Mouse (Mus musculus): Measurements from ENCODE around the gene Rcor3. TPM values are rescaled to one million over a fixed set of nuclear protein-coding genes. Genes with fewer than 3 reads are reported as not detected.

Rcor3 gene
- total and polyA plus RNA-seq, 2 experiments from 2014 or later: 35.1 to 56.1 TPM

DNA sequence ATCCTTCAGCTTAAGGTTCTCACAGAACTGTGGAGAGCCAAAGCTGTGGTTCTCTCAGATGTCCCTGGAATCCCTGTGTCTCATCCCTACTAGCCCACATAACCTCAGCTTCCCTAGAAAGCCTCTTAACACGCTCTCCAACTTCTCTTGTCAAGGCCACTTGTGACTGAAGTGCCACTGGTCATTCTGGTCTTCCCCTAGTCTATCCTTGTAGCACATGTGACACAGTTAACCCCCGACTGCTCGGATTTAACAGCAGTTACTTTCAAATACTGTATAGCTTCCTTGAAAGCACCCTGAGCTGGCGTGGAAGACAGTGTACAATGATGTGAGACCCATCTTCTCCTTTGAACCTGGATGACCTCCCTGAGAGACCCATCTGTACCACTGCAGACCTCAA, 50.8 kb downstream of the Rcor3 start:
- DNase-seq (ENCODE audit: low spot score): no peak
- no peak overlapping the region for H3K27ac ChIP-seq (ENCODE audit: low read depth, low read length)
- H3K9ac ChIP-seq (replicated peaks; ENCODE audit: low read length, poor library complexity, severe bottlenecking): no peak overlapping the region
- H3K36me3 ChIP-seq (ENCODE audit: insufficient read depth, low read length): no peaks in the 10 kb centered on the region
- H3K9me3 ChIP-seq (ENCODE audit: low read length): no peaks in the 10 kb centered on the region
- H3K27me3 ChIP-seq (ENCODE audit: insufficient read depth, low read length): peaks cover 15% of the 10 kb centered on the region
- H3K4me1 ChIP-seq (ENCODE audit: insufficient read depth, low read length): no peaks in the 10 kb centered on the region
- no peak overlapping the region for H3K4me2 ChIP-seq (ENCODE audit: low read depth, low read length, poor library complexity, severe bottlenecking)
- no peak overlapping the region for H3K4me3 ChIP-seq (ENCODE audit: low read depth, low read length)
- TF ChIP-seq CTCF (IDR thresholded peaks at IDR 0.05): no peak
- ATAC-seq (ENCODE audit: low FRiP score): no peak
- 82% methylated on average over 4 of the region's 4 CpGs for WGBS

DNA sequence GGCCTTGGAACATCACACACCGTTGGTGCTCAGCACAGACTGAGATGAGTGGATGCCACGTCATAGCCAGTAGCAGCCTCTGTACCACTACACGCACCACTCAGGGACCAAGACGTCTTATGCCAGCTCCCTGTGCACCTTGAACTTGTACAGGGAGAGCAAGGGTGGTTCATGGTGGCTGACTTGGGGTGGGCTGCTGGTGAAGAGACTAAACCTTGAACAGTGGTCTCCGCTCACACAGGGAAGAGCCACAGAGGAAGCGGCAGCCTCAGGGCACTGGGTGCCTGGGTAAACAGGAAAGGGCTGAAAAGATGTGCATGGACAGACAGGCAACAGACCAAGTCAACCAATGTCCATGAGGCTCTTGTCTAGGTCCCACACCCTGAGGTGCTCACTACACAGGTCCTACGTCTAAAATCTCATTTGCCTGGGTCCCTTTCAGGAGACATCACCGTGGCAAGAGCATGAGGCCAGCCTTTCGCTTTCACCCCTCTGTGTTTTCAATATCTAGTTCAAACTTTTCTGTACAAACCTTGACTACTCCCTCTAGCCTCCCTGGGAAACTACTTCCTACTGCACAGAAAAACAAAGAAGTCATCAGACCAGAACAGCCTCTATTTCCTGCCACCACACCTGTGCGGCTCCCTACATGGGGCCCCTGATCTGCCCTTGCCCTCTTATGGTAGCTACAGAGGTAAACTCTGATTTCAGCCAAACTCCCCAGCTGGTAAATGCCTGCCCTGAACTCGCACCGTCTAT, 51.4 kb downstream of the Rcor3 start:
- WGBS: 85% methylated on average over 12 of the region's 12 CpGs
- no peak overlapping the region for H3K4me3 ChIP-seq (ENCODE audit: low read depth, low read length)
- peaks cover 15% of the 10 kb centered on the region for H3K27me3 ChIP-seq (ENCODE audit: insufficient read depth, low read length)
- no peak for ATAC-seq (ENCODE audit: low FRiP score)
- TF ChIP-seq CTCF (IDR thresholded peaks at IDR 0.05): no peak
- no peaks in the 10 kb centered on the region for H3K36me3 ChIP-seq (ENCODE audit: insufficient read depth, low read length)
- DNase-seq (ENCODE audit: low spot score): no peak
- H3K4me1 ChIP-seq (ENCODE audit: insufficient read depth, low read length): no peaks in the 10 kb centered on the region
- no peak overlapping the region for H3K27ac ChIP-seq (ENCODE audit: low read depth, low read length)
- H3K4me2 ChIP-seq (ENCODE audit: low read depth, low read length, poor library complexity, severe bottlenecking): no peak overlapping the region
- H3K9ac ChIP-seq (replicated peaks; ENCODE audit: low read length, poor library complexity, severe bottlenecking): no peak overlapping the region
- H3K9me3 ChIP-seq (ENCODE audit: low read length): no peaks in the 10 kb centered on the region

DNA sequence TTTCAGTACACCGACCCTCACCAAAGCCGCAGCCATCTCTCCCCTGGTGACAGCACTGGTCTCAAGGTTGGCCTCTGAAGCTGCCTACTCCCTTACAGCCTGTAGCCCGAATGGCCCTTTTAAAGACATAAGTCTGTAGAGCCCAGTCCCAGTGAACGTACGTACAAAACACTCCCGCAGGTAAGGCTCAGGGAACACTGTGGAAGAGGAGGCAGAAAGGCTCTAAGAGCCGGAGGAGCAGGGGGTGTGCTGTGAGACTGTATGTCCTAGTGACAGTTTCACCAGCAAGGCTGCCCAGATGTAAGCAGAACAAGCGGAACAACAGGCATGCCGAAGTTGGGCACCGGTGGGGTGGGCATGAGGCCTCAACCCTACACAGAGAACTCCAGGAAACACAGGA, 52.6 kb downstream of the Rcor3 start:
- H3K9me3 ChIP-seq (ENCODE audit: low read length): no peaks in the 10 kb centered on the region
- WGBS: 95% methylated on average over 10 of the region's 10 CpGs
- no peaks in the 10 kb centered on the region for H3K4me1 ChIP-seq (ENCODE audit: insufficient read depth, low read length)
- no peak for ATAC-seq (ENCODE audit: low FRiP score)
- H3K9ac ChIP-seq (replicated peaks; ENCODE audit: low read length, poor library complexity, severe bottlenecking): no peak overlapping the region
- H3K27ac ChIP-seq (ENCODE audit: low read depth, low read length): no peak overlapping the region
- no peak for TF ChIP-seq CTCF (IDR thresholded peaks at IDR 0.05)
- H3K27me3 ChIP-seq (ENCODE audit: insufficient read depth, low read length): peaks cover 3% of the 10 kb centered on the region; the same call in 1 of the 2 replicates
- no peak overlapping the region for H3K4me2 ChIP-seq (ENCODE audit: low read depth, low read length, poor library complexity, severe bottlenecking)
- no peak overlapping the region for H3K4me3 ChIP-seq (ENCODE audit: low read depth, low read length)
- DNase-seq (ENCODE audit: low spot score): no peak
- no peaks in the 10 kb centered on the region for H3K36me3 ChIP-seq (ENCODE audit: insufficient read depth, low read length)

DNA sequence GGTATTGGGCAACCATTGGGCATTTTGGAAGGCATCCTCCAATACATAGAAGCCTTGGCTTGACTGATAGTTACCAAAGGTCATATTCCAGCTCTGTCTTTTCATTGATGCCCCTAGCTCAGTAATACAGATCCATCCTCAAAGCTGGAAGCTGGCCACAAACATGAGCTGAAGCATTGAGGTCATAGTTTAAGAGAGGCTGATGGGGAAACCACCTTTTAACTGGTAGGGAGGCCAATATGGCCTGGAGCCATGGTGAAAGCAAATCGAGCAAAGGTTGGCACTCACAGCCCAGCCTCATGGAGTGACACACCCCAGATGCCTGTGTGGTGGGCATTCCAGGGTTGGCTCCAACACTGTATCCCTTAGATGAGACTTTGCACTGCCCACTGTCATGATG, 55.2 kb downstream of the Rcor3 start:
- H3K27ac ChIP-seq (ENCODE audit: low read depth, low read length): no peak overlapping the region
- DNase-seq (ENCODE audit: low spot score): no peak
- WGBS: 76% methylated on average over 1 of the region's 1 CpGs

DNA sequence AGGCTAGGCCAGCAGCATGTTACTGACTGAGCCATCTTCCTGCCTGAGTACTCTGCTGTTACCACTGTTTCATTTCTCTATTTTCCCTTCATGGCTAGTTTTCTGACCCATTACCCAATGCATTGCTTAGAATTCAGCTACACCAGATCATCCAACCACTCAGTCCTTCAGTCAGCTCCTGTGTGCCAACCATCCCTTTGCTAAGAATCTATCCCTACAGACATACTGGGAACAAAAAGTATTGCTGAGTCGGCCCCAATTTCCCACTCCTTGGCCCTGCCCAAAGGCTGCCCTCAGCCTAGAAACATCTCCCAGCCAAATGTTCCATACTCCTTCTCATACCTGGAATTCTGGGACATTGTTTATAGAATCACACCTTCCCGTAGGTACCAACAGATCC, 56.7 kb downstream of the Rcor3 start:
- Histone ChIP-seq H3K9me3 (ENCODE audit: low read length) (no peaks in the 10 kb centered on the region), H3K27ac (ENCODE audit: low read depth, low read length) (no peak overlapping the region), H3K36me3 (ENCODE audit: insufficient read depth, low read length) (no peaks in the 10 kb centered on the region), H3K4me2 (ENCODE audit: low read depth, low read length, poor library complexity, severe bottlenecking) (no peak overlapping the region), H3K27me3 (ENCODE audit: insufficient read depth, low read length) (no peaks in the 10 kb centered on the region), H3K4me1 (ENCODE audit: insufficient read depth, low read length) (no peaks in the 10 kb centered on the region), H3K4me3 (ENCODE audit: low read depth, low read length) (no peak overlapping the region), H3K9ac (replicated peaks; ENCODE audit: low read length, poor library complexity, severe bottlenecking) (no peak overlapping the region)
- 89% methylated on average over 2 of the region's 2 CpGs for WGBS
- DNase-seq (ENCODE audit: low spot score) (no peak), ATAC-seq (ENCODE audit: low FRiP score) (no peak)
- no peak for TF ChIP-seq CTCF (IDR thresholded peaks at IDR 0.05)

More for the DNA sequence above, 55.2 kb downstream of the Rcor3 start:
- Histone ChIP-seq H3K9me3 (ENCODE audit: low read length) (no peaks in the 10 kb centered on the region), H3K4me2 (ENCODE audit: low read depth, low read length, poor library complexity, severe bottlenecking) (no peak overlapping the region), H3K27me3 (ENCODE audit: insufficient read depth, low read length) (no peaks in the 10 kb centered on the region), H3K9ac (replicated peaks; ENCODE audit: low read length, poor library complexity, severe bottlenecking) (no peak overlapping the region), H3K4me3 (ENCODE audit: low read depth, low read length) (no peak overlapping the region), H3K4me1 (ENCODE audit: insufficient read depth, low read length) (no peaks in the 10 kb centered on the region), H3K36me3 (ENCODE audit: insufficient read depth, low read length) (no peaks in the 10 kb centered on the region)
- ATAC-seq (ENCODE audit: low FRiP score): no peak
- no peak for TF ChIP-seq CTCF (IDR thresholded peaks at IDR 0.05)

DNA sequence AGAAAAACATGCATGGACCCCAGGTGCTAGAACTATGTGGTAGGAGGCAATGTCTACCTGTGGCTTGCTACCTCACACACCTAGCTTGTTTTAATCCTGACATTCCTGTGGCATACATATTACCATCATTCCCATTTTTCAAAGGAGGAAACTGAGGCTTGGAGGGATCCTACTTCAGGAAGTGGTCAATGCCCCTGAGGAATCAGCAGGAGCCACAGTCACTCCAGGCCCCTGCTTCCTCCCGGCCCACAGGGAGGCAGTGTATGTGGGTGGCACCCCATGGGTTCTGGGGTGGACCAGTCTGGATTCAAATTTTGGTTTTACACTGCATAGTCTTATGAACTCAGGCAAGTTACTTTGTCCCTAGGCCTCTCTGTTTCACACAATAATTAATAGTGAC, 58.7 kb downstream of the Rcor3 start:
- H3K4me2 ChIP-seq (ENCODE audit: low read depth, low read length, poor library complexity, severe bottlenecking): no peak overlapping the region
- 78% methylated on average over 1 of the region's 1 CpGs for WGBS
- ATAC-seq (ENCODE audit: low FRiP score) (no peak), DNase-seq (ENCODE audit: low spot score) (no peak)
- no peak overlapping the region for H3K4me3 ChIP-seq (ENCODE audit: low read depth, low read length)
- no peaks in the 10 kb centered on the region for H3K4me1 ChIP-seq (ENCODE audit: insufficient read depth, low read length)
- no peak for TF ChIP-seq CTCF (IDR thresholded peaks at IDR 0.05)
- H3K36me3 ChIP-seq (ENCODE audit: insufficient read depth, low read length): no peaks in the 10 kb centered on the region
- no peak overlapping the region for H3K9ac ChIP-seq (replicated peaks; ENCODE audit: low read length, poor library complexity, severe bottlenecking)
- no peaks in the 10 kb centered on the region for H3K9me3 ChIP-seq (ENCODE audit: low read length)
- no peak overlapping the region for H3K27ac ChIP-seq (ENCODE audit: low read depth, low read length)
- H3K27me3 ChIP-seq (ENCODE audit: insufficient read depth, low read length): no peaks in the 10 kb centered on the region
